Comparison of ENCODE assay signal across 51 mouse cellular contexts in genomic region chr17:37863901-37864300, GRCm38 (mm10). TPM values are rescaled to one million over a fixed set of nuclear protein-coding genes. Genes with fewer than 3 reads are reported as not detected.
"Had no signal": no experiment of that assay in that cellular context is flagged by ENCODE, and none has a peak within 500 bp of the region (broad histone marks: within the 10 kb centered on the region; RNA-seq: fewer than 3 reads in every experiment).

No protein-coding gene starts in this region.

- H3K4me1 ChIP-seq: heart, embryonic 12.5 days; heart, embryonic 13.5 days; heart, embryonic 15.5 days; hindbrain, embryonic 10.5 days; hindbrain, embryonic 12.5 days; hindbrain, embryonic 13.5 days; hindbrain, embryonic 15.5 days; intestine, embryonic 15.5 days; kidney, embryonic 15.5 days had no signal

- H3K9ac ChIP-seq: heart, embryonic 12.5 days; heart, embryonic 13.5 days; heart, embryonic 15.5 days; hindbrain, embryonic 12.5 days; hindbrain, embryonic 13.5 days; hindbrain, embryonic 14.5 days; hindbrain, embryonic 15.5 days; intestine, embryonic 15.5 days; kidney, embryonic 15.5 days had no signal

- H3K4me3 ChIP-seq: heart, embryonic 12.5 days; heart, embryonic 13.5 days; heart, embryonic 15.5 days; hindbrain, embryonic 10.5 days; hindbrain, embryonic 12.5 days; hindbrain, embryonic 13.5 days; hindbrain, embryonic 15.5 days; intestine, embryonic 15.5 days; kidney, embryonic 15.5 days; left cerebral cortex, adult 2 months had no signal

- DNase-seq: heart, postnatal 10 days; heart, postnatal 14 days; heart, postnatal 36 days; heart, postnatal 4 days; kidney, adult 11 months; kidney, adult 18-20 months; kidney, adult 2 months; kidney, adult 8-10 months; kidney, adult 9 months; kidney, postnatal 10 days; kidney, postnatal 14 days; kidney, postnatal 25 days; kidney, postnatal 36 days; kidney, postnatal 4 days; layer of hippocampus, adult 9-11 months; layer of hippocampus, postnatal 36 days had no signal

- H3K27ac ChIP-seq: heart, embryonic 13.5 days; heart, embryonic 15.5 days; hindbrain, embryonic 10.5 days; hindbrain, embryonic 12.5 days; hindbrain, embryonic 13.5 days; hindbrain, embryonic 14.5 days; hindbrain, embryonic 15.5 days; hindbrain, postnatal 0 days; intestine, embryonic 15.5 days; kidney, embryonic 15.5 days; kidney, postnatal 0 days; left cerebral cortex, adult 2 months had no signal

- ATAC-seq: hindbrain, embryonic 16.5 days; hindbrain, postnatal 0 days; inflammation-experienced regulatory T-cells, adult 6 months; intestine, embryonic 15.5 days; intestine, embryonic 16.5 days; intestine, postnatal 0 days had no signal

- H3K4me2 ChIP-seq: heart, embryonic 11.5 days; heart, embryonic 12.5 days; heart, embryonic 13.5 days; heart, embryonic 15.5 days; hindbrain, embryonic 12.5 days; hindbrain, embryonic 13.5 days; hindbrain, embryonic 14.5 days; hindbrain, embryonic 15.5 days; intestine, embryonic 15.5 days; kidney, embryonic 15.5 days had no signal

- H3K9me3 ChIP-seq: heart, embryonic 15.5 days; hindbrain, embryonic 10.5 days; hindbrain, embryonic 12.5 days; hindbrain, embryonic 13.5 days; hindbrain, embryonic 15.5 days; intestine, embryonic 15.5 days; kidney, embryonic 15.5 days had no signal

- H3K36me3 ChIP-seq: heart, embryonic 12.5 days; heart, embryonic 13.5 days; heart, embryonic 15.5 days; hindbrain, embryonic 10.5 days; hindbrain, embryonic 12.5 days; hindbrain, embryonic 13.5 days; hindbrain, embryonic 15.5 days; intestine, embryonic 15.5 days; kidney, embryonic 15.5 days had no signal

- H3K27me3 ChIP-seq: heart, embryonic 12.5 days; heart, embryonic 13.5 days; heart, embryonic 15.5 days; hindbrain, embryonic 12.5 days; hindbrain, embryonic 13.5 days; hindbrain, embryonic 15.5 days; intestine, embryonic 15.5 days; kidney, embryonic 15.5 days had no signal

RNA-seq across cellular contexts. Expression of gene Olfr126, which starts 16.6 kb away (rescaled TPM):
- total RNA-seq: heart, postnatal 10 days; heart, postnatal 14 days; heart, postnatal 25 days; heart, postnatal 36 days; heart, postnatal 4 days; hematopoietic stem cell, adult 5-6 weeks; hindbrain, postnatal 0 days; layer of hippocampus, adult 18-20 months; layer of hippocampus, adult 8-10 months; layer of hippocampus, postnatal 10 days; layer of hippocampus, postnatal 14 days; layer of hippocampus, postnatal 25 days; layer of hippocampus, postnatal 36 days; left cerebral cortex, adult 18-20 months; left cerebral cortex, adult 2 months; left cerebral cortex, adult 8-10 months had no signal
- polyA plus RNA-seq: heart, embryonic 11.5 days; heart, embryonic 12.5 days; heart, embryonic 13.5 days; heart, embryonic 14.5 days; heart, embryonic 15.5 days; heart, embryonic 16.5 days; heart, postnatal 0 days; hindbrain, embryonic 10.5 days; hindbrain, embryonic 11.5 days; hindbrain, embryonic 12.5 days; hindbrain, embryonic 13.5 days; hindbrain, embryonic 14.5 days; hindbrain, embryonic 15.5 days; hindbrain, embryonic 16.5 days; hindbrain, postnatal 0 days; inflammation-experienced regulatory T-cells, adult 6 months; intestine, embryonic 14.5 days; intestine, embryonic 15.5 days; intestine, embryonic 16.5 days; intestine, postnatal 0 days; kidney, adult 2 months; kidney, embryonic 14.5 days; kidney, embryonic 15.5 days; kidney, embryonic 16.5 days; kidney, postnatal 0 days; large intestine, adult 2 months had no signal

RNA-seq across cellular contexts. Expression of gene Olfr125, which starts 31.2 kb away (rescaled TPM):
- total RNA-seq: heart, postnatal 10 days; heart, postnatal 14 days; heart, postnatal 25 days; heart, postnatal 36 days; heart, postnatal 4 days; hematopoietic stem cell, adult 5-6 weeks; layer of hippocampus, adult 18-20 months; layer of hippocampus, adult 8-10 months; layer of hippocampus, postnatal 10 days; layer of hippocampus, postnatal 14 days; layer of hippocampus, postnatal 25 days; layer of hippocampus, postnatal 36 days; left cerebral cortex, adult 18-20 months; left cerebral cortex, adult 2 months; left cerebral cortex, adult 8-10 months had no signal
- polyA plus RNA-seq: heart, embryonic 11.5 days; heart, embryonic 12.5 days; heart, embryonic 13.5 days; heart, embryonic 14.5 days; heart, embryonic 15.5 days; heart, embryonic 16.5 days; heart, postnatal 0 days; hindbrain, embryonic 10.5 days; hindbrain, embryonic 11.5 days; hindbrain, embryonic 12.5 days; hindbrain, embryonic 13.5 days; hindbrain, embryonic 14.5 days; hindbrain, embryonic 15.5 days; hindbrain, embryonic 16.5 days; hindbrain, postnatal 0 days; inflammation-experienced regulatory T-cells, adult 6 months; intestine, embryonic 14.5 days; intestine, embryonic 15.5 days; intestine, embryonic 16.5 days; intestine, postnatal 0 days; kidney, adult 2 months; kidney, embryonic 14.5 days; kidney, embryonic 15.5 days; kidney, embryonic 16.5 days; kidney, postnatal 0 days; large intestine, adult 2 months had no signal

RNA-seq across cellular contexts. Expression of gene Olfr127, which starts 36.3 kb away (rescaled TPM):
- total RNA-seq: heart, postnatal 10 days; heart, postnatal 14 days; heart, postnatal 25 days; heart, postnatal 36 days; heart, postnatal 4 days; hematopoietic stem cell, adult 5-6 weeks; hindbrain, postnatal 0 days; layer of hippocampus, adult 18-20 months; layer of hippocampus, adult 8-10 months; layer of hippocampus, postnatal 10 days; layer of hippocampus, postnatal 14 days; layer of hippocampus, postnatal 25 days; layer of hippocampus, postnatal 36 days; left cerebral cortex, adult 18-20 months; left cerebral cortex, adult 2 months; left cerebral cortex, adult 8-10 months had no signal
- polyA plus RNA-seq: heart, embryonic 11.5 days; heart, embryonic 12.5 days; heart, embryonic 13.5 days; heart, embryonic 14.5 days; heart, embryonic 15.5 days; heart, embryonic 16.5 days; heart, postnatal 0 days; hindbrain, embryonic 10.5 days; hindbrain, embryonic 11.5 days; hindbrain, embryonic 12.5 days; hindbrain, embryonic 13.5 days; hindbrain, embryonic 14.5 days; hindbrain, embryonic 15.5 days; hindbrain, embryonic 16.5 days; hindbrain, postnatal 0 days; inflammation-experienced regulatory T-cells, adult 6 months; intestine, embryonic 14.5 days; intestine, embryonic 15.5 days; intestine, embryonic 16.5 days; intestine, postnatal 0 days; kidney, adult 2 months; kidney, embryonic 14.5 days; kidney, embryonic 15.5 days; kidney, embryonic 16.5 days; kidney, postnatal 0 days; large intestine, adult 2 months had no signal

RNA-seq across cellular contexts. Expression of gene Olfr128, which starts 56.4 kb away (rescaled TPM):
- total RNA-seq: heart, postnatal 10 days; heart, postnatal 14 days; heart, postnatal 25 days; heart, postnatal 36 days; heart, postnatal 4 days; hematopoietic stem cell, adult 5-6 weeks; hindbrain, postnatal 0 days; layer of hippocampus, adult 18-20 months; layer of hippocampus, adult 8-10 months; layer of hippocampus, postnatal 10 days; layer of hippocampus, postnatal 14 days; layer of hippocampus, postnatal 25 days; layer of hippocampus, postnatal 36 days; left cerebral cortex, adult 18-20 months; left cerebral cortex, adult 2 months; left cerebral cortex, adult 8-10 months had no signal
- polyA plus RNA-seq: heart, embryonic 11.5 days; heart, embryonic 12.5 days; heart, embryonic 13.5 days; heart, embryonic 14.5 days; heart, embryonic 15.5 days; heart, embryonic 16.5 days; heart, postnatal 0 days; hindbrain, embryonic 10.5 days; hindbrain, embryonic 11.5 days; hindbrain, embryonic 12.5 days; hindbrain, embryonic 13.5 days; hindbrain, embryonic 14.5 days; hindbrain, embryonic 15.5 days; hindbrain, embryonic 16.5 days; hindbrain, postnatal 0 days; inflammation-experienced regulatory T-cells, adult 6 months; intestine, embryonic 14.5 days; intestine, embryonic 15.5 days; intestine, embryonic 16.5 days; intestine, postnatal 0 days; kidney, adult 2 months; kidney, embryonic 14.5 days; kidney, embryonic 15.5 days; kidney, embryonic 16.5 days; kidney, postnatal 0 days; large intestine, adult 2 months had no signal
